Mouse (Mus musculus) pancreas, adult 10 weeks (tissue): Measurements from ENCODE around the gene Fam71e1. TPM values are rescaled to one million over a fixed set of nuclear protein-coding genes. Genes with fewer than 3 reads are reported as not detected.

ENCODE experiments used
- polyA plus RNA-seq: library from polyadenylated mRNA; stranded (reverse); fragments of 350-450 nt; fragmentation: Illumina TruSeq; extraction: RNeasy Lipid Tissue Mini Kit (QIAGEN cat#74804); gene quantifications from one replicate; pipeline ENCODE4 v1.2.3, GENCODE M21; 2015; ENCODE audit warnings: low read depth, low replicate concordance; ENCODE audit not compliant: insufficient read depth

The Fam71e1 gene
- 6.0 TPM for polyA plus RNA-seq

DNA sequence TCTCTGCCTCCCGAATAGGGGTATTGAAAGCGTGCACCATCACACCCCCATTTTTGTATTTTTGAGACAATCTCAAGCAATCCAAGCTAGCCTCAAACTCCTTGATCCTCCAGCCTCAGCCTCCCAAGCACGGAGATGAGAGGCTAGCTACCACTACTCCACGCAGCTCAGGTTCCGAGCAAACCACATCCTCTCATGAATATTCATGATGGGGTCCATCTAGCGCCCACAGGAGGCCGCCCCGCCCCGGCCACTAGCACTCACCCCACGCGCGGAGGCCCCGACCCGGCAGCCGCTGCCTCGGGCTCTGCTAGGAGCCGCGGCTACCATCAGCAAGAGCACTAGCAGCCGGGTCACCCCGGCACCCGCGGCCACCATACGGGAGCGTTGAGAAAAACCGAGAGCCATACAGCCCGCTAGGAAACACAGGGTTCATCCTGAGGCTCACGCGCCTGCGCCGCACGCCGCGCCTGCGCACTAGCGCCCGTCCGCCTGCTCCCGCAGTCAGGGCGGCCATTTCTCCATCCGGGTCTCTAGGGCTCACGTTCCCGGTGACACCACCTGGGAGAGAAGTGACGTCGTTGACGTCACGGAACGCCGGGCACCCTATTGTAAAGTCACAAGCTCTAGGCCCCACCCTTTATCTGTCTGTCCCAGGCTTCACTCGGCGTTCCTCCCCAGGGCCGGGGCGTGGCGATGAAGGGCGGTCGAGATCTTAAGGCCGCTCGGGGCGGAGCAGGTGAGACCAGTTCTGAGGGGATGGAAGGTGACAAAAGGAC lies at the start of gene Fam71e1, which contains the start of gene Emc10:
Gene Fam71e1, plus strand, starts transcription at position 590 of the 779 bp plus-strand sequence.
Gene Emc10, minus strand, starts transcription at position 538 of the 779 bp plus-strand sequence.

DNA sequence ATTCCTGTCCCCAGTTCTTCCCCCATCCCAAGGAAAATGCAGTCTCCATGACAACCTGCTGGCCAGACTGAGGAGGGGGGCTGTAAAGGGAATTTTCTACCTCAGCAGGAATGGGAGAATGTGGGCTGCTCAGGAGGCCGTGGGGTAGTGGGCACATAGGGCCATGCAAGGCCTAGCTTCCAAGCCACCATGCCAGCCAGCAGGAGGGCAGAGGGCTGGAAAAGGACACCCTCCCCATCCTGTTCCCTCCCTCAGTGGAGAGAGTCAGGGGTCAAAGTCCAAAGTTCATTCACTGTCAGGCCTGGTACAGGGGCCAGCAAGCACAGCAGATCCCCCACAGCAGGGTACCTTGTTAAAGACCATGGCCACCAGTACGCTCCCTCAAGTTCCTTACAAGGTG lies 31.3 kb upstream of the Fam71e1 start, which contains the start of gene Aspdh:
Gene Aspdh, plus strand, starts transcription at position 281 of the 400 bp plus-strand sequence.

DNA sequence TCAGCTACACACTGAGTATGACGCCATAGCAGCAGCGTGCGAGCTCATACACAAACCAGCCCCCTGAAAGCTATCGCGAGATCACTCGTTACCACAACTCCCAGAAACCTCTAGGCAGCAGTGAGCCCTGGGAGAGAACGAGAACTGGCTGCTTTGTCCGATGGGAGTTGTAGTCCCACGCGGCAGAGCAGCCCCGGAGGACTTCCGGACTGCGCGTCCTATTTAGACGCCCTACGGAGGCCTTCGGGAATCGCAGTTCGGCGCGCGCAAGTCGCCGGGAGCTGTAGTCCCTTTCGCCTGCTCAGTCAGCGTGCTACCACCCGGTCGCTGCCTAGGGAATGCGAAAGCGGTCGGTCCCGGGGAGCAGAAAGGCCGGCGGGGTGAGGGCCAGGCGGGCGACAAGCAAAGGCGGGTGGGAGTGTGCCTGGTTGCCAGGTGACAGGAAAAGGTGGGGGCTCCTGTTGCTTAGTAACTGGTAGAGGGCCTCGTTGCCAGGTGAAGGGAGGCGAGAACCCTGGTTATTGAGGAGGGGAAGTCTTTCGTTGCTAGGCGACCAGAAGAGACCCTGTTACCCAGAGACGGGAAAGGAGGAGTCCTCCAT lies 28.5 kb upstream of the Fam71e1 start, which contains the start of gene Josd2:
Gene Josd2, plus strand, starts transcription at position 170 of the 601 bp plus-strand sequence.

DNA sequence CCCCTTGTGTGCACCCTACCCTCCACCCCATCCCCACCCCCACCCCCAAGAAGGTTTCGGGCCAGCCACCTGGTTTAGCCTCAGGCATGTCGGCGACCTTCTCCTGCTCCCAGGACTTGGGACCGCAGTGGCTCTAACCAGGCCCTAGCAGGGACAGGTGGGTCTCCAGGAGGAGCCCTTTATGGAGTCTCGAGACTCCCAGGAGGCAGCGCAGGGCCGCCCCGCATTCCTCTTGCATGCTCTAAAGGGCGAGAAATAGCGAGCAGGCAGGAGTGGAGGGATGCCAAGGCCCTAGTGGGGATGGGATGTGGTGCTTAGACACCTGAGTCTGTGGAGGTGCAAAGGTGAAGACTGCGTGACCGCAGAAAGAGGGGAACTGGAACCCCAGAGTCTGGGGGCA lies 28.1 kb downstream of the Fam71e1 start, which contains the start of gene Mybpc2:
Gene Mybpc2, minus strand, starts transcription at position 155 of the 400 bp plus-strand sequence.

DNA sequence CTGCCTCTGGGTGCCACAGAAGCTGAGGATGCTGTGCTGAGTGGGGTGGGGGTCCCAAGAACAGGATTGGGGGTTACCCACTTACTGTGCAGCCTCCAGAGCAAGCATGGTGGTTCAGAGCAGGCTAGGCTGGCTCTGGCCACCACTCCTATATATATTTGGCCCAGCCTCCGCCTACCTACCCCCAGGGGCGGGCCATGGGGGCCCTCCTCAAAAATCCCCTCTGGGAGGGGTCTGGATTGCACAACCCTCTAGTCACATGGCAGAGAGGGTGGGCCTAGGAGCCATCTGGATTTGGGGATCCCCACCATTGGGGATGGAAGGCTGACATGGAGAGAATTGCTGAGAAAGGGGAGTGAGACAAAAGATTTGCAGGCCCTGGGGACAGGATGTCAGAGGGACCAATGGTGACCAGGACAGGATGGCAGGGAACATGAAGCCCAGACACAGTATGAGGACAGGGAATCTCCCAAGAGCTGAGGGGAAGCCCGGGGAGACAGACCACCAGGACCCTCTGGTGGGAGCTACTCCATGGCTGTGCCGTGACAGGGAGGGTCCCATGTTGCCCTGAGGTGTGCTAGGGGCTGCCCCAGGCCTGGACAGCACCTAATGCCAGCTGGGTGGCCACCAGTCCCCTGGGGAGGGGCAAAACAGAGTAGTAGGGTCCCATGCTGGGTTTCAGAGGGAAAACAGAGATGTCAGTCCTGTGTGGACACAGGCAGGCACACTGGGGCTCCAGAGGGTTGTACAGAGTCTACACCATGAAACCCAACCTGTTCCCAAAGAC lies 35.8 kb downstream of the Fam71e1 start, which contains the start of gene Spib:
Gene Spib, minus strand, starts transcription at position 126 of the 787 bp plus-strand sequence.

DNA sequence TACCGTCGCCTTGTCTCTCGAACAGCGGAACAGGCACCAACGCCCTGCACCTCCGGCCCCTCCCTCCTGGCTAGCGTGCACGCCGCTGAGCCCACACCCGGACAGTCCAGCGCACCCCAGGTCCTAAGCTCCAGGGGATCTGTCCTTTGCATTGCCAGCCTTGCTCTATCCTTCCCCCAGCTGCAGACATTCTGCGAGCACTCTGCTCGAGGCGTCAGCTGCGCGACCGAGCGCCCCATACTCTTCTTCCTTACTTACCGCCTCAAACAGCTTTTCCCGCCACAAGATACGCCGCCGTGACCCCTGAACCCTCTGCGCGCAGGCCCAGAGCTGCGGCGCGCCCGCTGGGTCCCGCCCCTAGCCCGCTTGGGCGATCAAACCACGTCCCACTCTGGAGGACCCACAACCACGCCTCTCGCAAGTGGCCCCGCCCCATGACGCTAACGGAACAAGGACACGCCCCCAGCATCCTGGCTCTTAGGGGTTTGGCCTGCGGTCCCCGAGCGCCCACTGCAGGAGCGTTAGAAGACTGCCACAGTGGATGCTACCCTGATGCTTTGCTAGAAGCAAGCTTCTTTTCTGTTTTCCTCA lies 52.2 kb downstream of the Fam71e1 start, which contains the start of gene Pold1:
Gene Pold1, minus strand, starts transcription at position 353 of the 591 bp plus-strand sequence.

Other genes starting within 250 kb of the Fam71e1 start
- gene 1700028J19Rik, start 249.9 kb upstream of the Fam71e1 start, polyA plus RNA-seq: 0.65 TPM
- gene 2410002F23Rik, start 249.9 kb upstream of the Fam71e1 start, polyA plus RNA-seq: 32.6 TPM
- gene Acp4, start 239.2 kb upstream of the Fam71e1 start, polyA plus RNA-seq: not detected
- gene Gm15517, start 235.1 kb upstream of the Fam71e1 start, polyA plus RNA-seq: not detected
- gene Clec11a, start 189.7 kb upstream of the Fam71e1 start, polyA plus RNA-seq: 2.9 TPM
- 9.9 TPM for gene Shank1, start 186.3 kb upstream of the Fam71e1 start, polyA plus RNA-seq
- gene Syt3, start 112.5 kb upstream of the Fam71e1 start, polyA plus RNA-seq: 4.6 TPM
- not detected for gene 1700008O03Rik, start 110.8 kb upstream of the Fam71e1 start, polyA plus RNA-seq
- gene Lrrc4b, start 67.6 kb upstream of the Fam71e1 start, polyA plus RNA-seq: not detected
- gene Aspdh, start 31.2 kb upstream of the Fam71e1 start, polyA plus RNA-seq: not detected
- gene Josd2, start 28.6 kb upstream of the Fam71e1 start, polyA plus RNA-seq: 38.2 TPM
- 33.0 TPM for gene Emc10, start 52 bp upstream of the Fam71e1 start, polyA plus RNA-seq
- gene Mybpc2, start 28.1 kb downstream of the Fam71e1 start, polyA plus RNA-seq: 0.37 TPM
- 0.50 TPM for gene Spib, start 35.5 kb downstream of the Fam71e1 start, polyA plus RNA-seq
- gene Pold1, start 52.3 kb downstream of the Fam71e1 start, polyA plus RNA-seq: 12.0 TPM
- gene Nr1h2, start 57.4 kb downstream of the Fam71e1 start, polyA plus RNA-seq: 41.0 TPM
- gene Napsa, start 75.8 kb downstream of the Fam71e1 start, polyA plus RNA-seq: 0.72 TPM
- 3.5 TPM for gene Kcnc3, start 94.1 kb downstream of the Fam71e1 start, polyA plus RNA-seq
- gene Myh14, start 174.3 kb downstream of the Fam71e1 start, polyA plus RNA-seq: 5.7 TPM
- gene Izumo2, start 212.2 kb downstream of the Fam71e1 start, polyA plus RNA-seq: not detected